Mouse (Mus musculus) thymus, adult 2 months (tissue): ENCODE data around the gene Rraga.

ENCODE experiments used
- CTCF ChIP-seq: fragments of 200-500 bp; IDR thresholded peaks from 2 replicates; pipeline ENCODE4 v1.5.1; 2012; ENCODE audit warnings: mild to moderate bottlenecking, control low read depth, low read length, moderate library complexity, borderline replicate concordance; ENCODE audit not compliant: control insufficient read depth, poor library complexity, insufficient read depth; ENCODE audit errors: extremely low read depth
- POLR2A ChIP-seq: fragments of 200-500 bp; IDR thresholded peaks from 2 replicates; pipeline ENCODE4 v1.6.1; 2012; ENCODE audit warnings: mild to moderate bottlenecking, low read length, control low read depth, moderate library complexity; ENCODE audit not compliant: control insufficient read depth, poor library complexity, insufficient read depth; ENCODE audit errors: extremely low read depth

GRCm38 (mm10) chr4:86561061-86561460 is 14.4 kb upstream of the Rraga start:
- no peak for TF ChIP-seq CTCF
- no peak for TF ChIP-seq POLR2A
